Mouse (Mus musculus) liver, embryonic 14.5 days (tissue): Measurements from ENCODE around the gene Pif1. TPM values are rescaled to one million over a fixed set of nuclear protein-coding genes. Genes with fewer than 3 reads are reported as not detected.

Source experiments
- ATAC-seq: fragments of 200-750 bp; cut with Nextera tagmentation; 2 replicates; pipeline ENCODE4 v1.8.0; 2017; ENCODE audit warnings: moderate number of reproducible peaks, mild to moderate bottlenecking, moderate library complexity; ENCODE audit not compliant: insufficient read depth
- DNase-seq, 3 experiments: peaks; one replicate each; pipeline ENCODE4 v3.0.0-alpha.2; 2012 to 2013; ENCODE audit warnings: low read depth in 3 of 3, low spot score in 3 of 3
- H3K27ac ChIP-seq: fragments of 300-500 bp; sonication (generic); 2 replicates; pipeline ENCODE4 v1.5.1; 2014; ENCODE audit warnings: moderate library complexity, mild to moderate bottlenecking, control low read depth, inconsistent platforms
- H3K27me3 ChIP-seq: fragments of 300-500 bp; sonication (generic); 2 replicates; pipeline ENCODE4 v1.6.1; 2014; ENCODE audit warnings: mild to moderate bottlenecking, low read length, moderate library complexity; ENCODE audit not compliant: control insufficient read depth, insufficient read depth
- H3K36me3 ChIP-seq: fragments of 300-500 bp; sonication (generic); replicated peaks from 2 replicates; pipeline ENCODE4 v1.6.1; 2014; ENCODE audit warnings: low read depth; ENCODE audit not compliant: control insufficient read depth, insufficient read depth
- H3K4me1 ChIP-seq, 2 experiments: fragments of 200-500 bp in 1 of 2; fragments of 300-500 bp in 1 of 2; sonication (generic) in 1 of 2; replicated peaks; 2 replicates each; pipeline ENCODE4 v1.6.1; 2012 to 2014; ENCODE audit warnings: antibody characterized with exemption in 1 of 2, inconsistent platforms in 1 of 2, low read length in 1 of 2; ENCODE audit not compliant: control insufficient read depth in 2 of 2, insufficient read depth in 2 of 2
- H3K4me2 ChIP-seq: fragments of 300-500 bp; sonication (generic); 2 replicates; pipeline ENCODE4 v1.6.1; 2014; ENCODE audit warnings: low read depth, mild to moderate bottlenecking, control low read depth, moderate library complexity
- H3K4me3 ChIP-seq, 2 experiments: fragments of 200-500 bp in 1 of 2; fragments of 300-500 bp in 1 of 2; sonication (generic) in 1 of 2; 2 replicates each; pipeline ENCODE4 v1.5.1; 2012 to 2014; ENCODE audit warnings: low read depth in 2 of 2, low read length in 2 of 2, mild to moderate bottlenecking in 2 of 2, control low read depth in 1 of 2, inconsistent platforms in 1 of 2, moderate library complexity in 1 of 2; ENCODE audit not compliant: insufficient read depth in 1 of 2
- H3K9ac ChIP-seq: fragments of 300-500 bp; sonication (generic); replicated peaks from 2 replicates; pipeline ENCODE4 v1.6.1; 2014; ENCODE audit warnings: mild to moderate bottlenecking, control low read depth, moderate library complexity
- H3K9me3 ChIP-seq: fragments of 300-500 bp; sonication (generic); 2 replicates; pipeline ENCODE4 v1.6.1; 2016; ENCODE audit warnings: low read length, mixed read lengths; ENCODE audit not compliant: control insufficient read depth
- CTCF ChIP-seq: IDR thresholded peaks from 2 replicates; pipeline ENCODE4 v1.5.1; 2016; ENCODE audit warnings: antibody characterized with exemption, low read depth, control low read depth
- EP300 ChIP-seq: IDR thresholded peaks from 2 replicates; pipeline ENCODE4 v1.6.1; 2016; ENCODE audit warnings: antibody characterized with exemption, low read depth
- WGBS: fragments of 180-500 bp; shearing (Covaris S2); extraction: QIAGEN DNeasy Blood & Tissue Kit; methylation state at CpG from one replicate; pipeline ENCODE4 v1.1.7; 2014; ENCODE audit not compliant: insufficient replicate concordance; 5-methylcytosine and 5-hydroxymethylcytosine counted together
- polyA plus RNA-seq, 2 experiments: library from polyadenylated mRNA; depleted of rRNA in 1 of 2; stranded (reverse) in 1 of 2; unstranded in 1 of 2; fragments of >200 nt; fragmentation: Nextera tagmentation in 1 of 2; extraction: Ambion mirVana in 1 of 2; gene quantifications; 2 replicates each; pipeline versions ENCODE4 v1.2.1 to v1.2.3; 2012 to 2014

The Pif1 gene
- polyA plus RNA-seq, 2 experiments, result 6.8 to 11.9 TPM

GRCm38 (mm10) chr9:65587573-65588358 lies 806 bp downstream of the Pif1 start:
- ATAC-seq (peak; percentile 40), DNase-seq (no peak)
- TF ChIP-seq CTCF, result 0 out of 2 replicates have a peak, but pooled peaks have one; percentile 7
- no peak for TF ChIP-seq EP300
- Histone ChIP-seq H3K4me3 (peak overlapping the region; percentile 82 to 98), H3K27ac (peak overlapping the region; percentile 84), H3K4me1 (peaks cover 14 to 15% of the 10 kb centered on the region in 2 experiments), H3K27me3 (no peaks in the 10 kb centered on the region), H3K9ac (peak overlapping the region; percentile 89), H3K36me3 (peaks cover 33% of the 10 kb centered on the region), H3K9me3 (no peaks in the 10 kb centered on the region), H3K4me2 (peak overlapping the region; percentile 88)
- under 1% methylated on average over 64 of the region's 64 CpGs for WGBS

DNA sequence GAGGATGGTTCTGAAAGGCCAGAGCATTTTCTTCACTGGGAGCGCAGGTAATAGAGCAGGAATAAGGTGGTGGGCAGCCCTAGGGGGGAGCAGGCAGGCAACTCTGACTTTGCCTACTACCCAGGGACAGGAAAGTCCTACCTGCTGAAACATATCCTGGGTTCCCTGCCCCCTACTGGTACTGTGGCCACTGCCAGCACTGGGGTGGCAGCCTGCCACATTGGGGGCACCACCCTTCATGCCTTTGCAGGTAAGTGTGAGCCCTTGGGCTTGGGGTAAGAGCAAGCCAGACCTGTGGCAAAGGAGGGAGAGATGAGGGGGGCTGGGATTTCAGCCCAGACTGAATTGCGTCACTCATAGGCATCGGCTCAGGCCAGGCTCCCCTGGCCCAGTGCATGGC lies 2.1 kb downstream of the Pif1 start:
- ATAC-seq (no peak), DNase-seq (no peak)
- H3K9me3 ChIP-seq, result no peaks in the 10 kb centered on the region
- H3K4me1 ChIP-seq, result peaks cover 10 to 14% of the 10 kb centered on the region in 2 experiments
- H3K4me2 ChIP-seq, result peak overlapping the region; percentile 88
- H3K27me3 ChIP-seq, result no peaks in the 10 kb centered on the region
- peak overlapping the region; percentile 89; the same call in 1 of the 2 replicates for H3K9ac ChIP-seq
- H3K36me3 ChIP-seq, result peaks cover 46% of the 10 kb centered on the region
- H3K27ac ChIP-seq, result no peak overlapping the region
- WGBS, result 93% methylated on average over 3 of the region's 3 CpGs
- H3K4me3 ChIP-seq, result peak overlapping the region; percentile 82 to 98
- no peak for TF ChIP-seq EP300
- peak; percentile 49; the same call in 1 of the 2 replicates for TF ChIP-seq CTCF

- ATAC-seq (no peak), DNase-seq (no peak)
- no peak for TF ChIP-seq EP300
- TF ChIP-seq CTCF, result no peak
- H3K36me3 ChIP-seq, result peaks cover 63% of the 10 kb centered on the region
- peaks cover 7 to 9% of the 10 kb centered on the region in 2 experiments for H3K4me1 ChIP-seq
- 86% methylated on average over 3 of the region's 3 CpGs for WGBS
- no peak overlapping the region for H3K4me3 ChIP-seq
- no peaks in the 10 kb centered on the region for H3K9me3 ChIP-seq
- H3K27ac ChIP-seq, result no peak overlapping the region
- H3K9ac ChIP-seq, result no peak overlapping the region
- H3K4me2 ChIP-seq, result no peak overlapping the region
- H3K27me3 ChIP-seq, result no peaks in the 10 kb centered on the region
These were observed 5.8 kb downstream of the Pif1 start for GRCm38 (mm10) chr9:65592721-65593120.

DNA sequence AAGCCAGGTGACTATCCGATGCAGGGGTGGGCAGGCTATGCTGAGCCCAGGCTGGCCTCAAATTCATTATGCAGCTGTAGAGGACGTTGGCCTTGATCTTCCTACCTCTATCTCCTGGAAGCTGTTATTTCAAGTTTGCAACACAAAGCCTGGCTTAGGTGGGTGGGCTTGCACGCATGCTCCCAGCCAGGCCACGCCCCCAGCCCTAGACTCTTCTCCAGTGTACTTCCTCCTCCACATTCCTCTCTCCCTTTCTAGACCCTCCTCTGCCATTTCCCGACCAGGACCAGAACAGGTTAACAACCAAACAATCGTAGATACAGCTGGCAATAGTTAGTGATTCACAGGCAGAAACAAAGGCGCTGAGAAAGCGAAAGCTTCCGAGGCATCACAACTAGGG lies 6.6 kb downstream of the Pif1 start:
- no peaks in the 10 kb centered on the region for H3K27me3 ChIP-seq
- peaks cover 63% of the 10 kb centered on the region for H3K36me3 ChIP-seq
- H3K9me3 ChIP-seq, result no peaks in the 10 kb centered on the region
- H3K9ac ChIP-seq, result no peak overlapping the region
- no peak for TF ChIP-seq EP300
- TF ChIP-seq CTCF, result no peak
- H3K4me2 ChIP-seq, result no peak overlapping the region
- 86% methylated on average over 9 of the region's 9 CpGs for WGBS
- H3K27ac ChIP-seq, result no peak overlapping the region
- DNase-seq, result no peak
- no peak overlapping the region for H3K4me3 ChIP-seq
- no peak for ATAC-seq
- H3K4me1 ChIP-seq, result peaks cover 7% of the 10 kb centered on the region in 2 experiments

GRCm38 (mm10) chr9:65598765-65599249 lies 11.8 kb downstream of the Pif1 start:
- H3K36me3 ChIP-seq, result peaks cover 20% of the 10 kb centered on the region
- no peak overlapping the region for H3K27ac ChIP-seq
- H3K9me3 ChIP-seq, result no peaks in the 10 kb centered on the region
- H3K4me2 ChIP-seq, result peak overlapping the region; percentile 22
- 37% methylated on average over 9 of the region's 11 CpGs for WGBS
- TF ChIP-seq CTCF (peak; percentile 61), EP300 (no peak)
- H3K4me3 ChIP-seq, result no peak overlapping the region
- no peak for ATAC-seq
- no peak for DNase-seq
- H3K9ac ChIP-seq, result no peak overlapping the region
- H3K27me3 ChIP-seq, result no peaks in the 10 kb centered on the region
- no peaks in the 10 kb centered on the region for H3K4me1 ChIP-seq
